Mouse (Mus musculus) cerebellum, adult 2 months (tissue): Measurements from ENCODE around the gene Zglp1.

ENCODE experiments used
- CTCF ChIP-seq: fragments of 200-500 bp; IDR thresholded peaks from 2 replicates; pipeline ENCODE4 v1.5.1; 2011; ENCODE audit warnings: low read depth, mild to moderate bottlenecking, control low read depth, low read length, moderate library complexity, borderline replicate concordance; ENCODE audit not compliant: insufficient read depth
- POLR2A ChIP-seq: fragments of 200-500 bp; IDR thresholded peaks from 2 replicates; pipeline ENCODE4 v1.6.1; 2011; ENCODE audit warnings: low read length, control low read depth, borderline replicate concordance; ENCODE audit not compliant: insufficient read depth

- no peak for TF ChIP-seq POLR2A
- no peak for TF ChIP-seq CTCF
Observed at GRCm38 (mm10) chr9:21036161-21036560, 30.7 kb downstream of the Zglp1 start.
